Mouse (Mus musculus): ENCODE results near the gene Duxbl1. TPM values are rescaled to one million over a fixed set of nuclear protein-coding genes. Genes with fewer than 3 reads are reported as not detected.
"Not testable (repeated sequence)": the region's sequence is repeated elsewhere in the genome, so short reads cannot be mapped to it uniquely, and the experiment has no call there.

Duxbl1 gene
- polyA plus RNA-seq, 1 experiment from 2014 or later = 1.2 TPM

GRCm38 (mm10) chr14:26034364-26034763 lies 56.0 kb downstream of the Duxbl1 start:
- H3K9me3 ChIP-seq (replicated peaks); H3K27ac ChIP-seq (ENCODE audit: poor library complexity, severe bottlenecking); H3K4me2 ChIP-seq; ATAC-seq (ENCODE audit: insufficient number of reproducible peaks, low FRiP score); H3K4me1 ChIP-seq (replicated peaks); H3K27me3 ChIP-seq (replicated peaks); H3K9ac ChIP-seq; H3K36me3 ChIP-seq; H3K4me3 ChIP-seq: not testable (repeated sequence)
- no CpG with 5 or more reads among the region's 3 CpGs for WGBS

- H3K4me3 ChIP-seq; H3K36me3 ChIP-seq; H3K4me1 ChIP-seq (replicated peaks); ATAC-seq (ENCODE audit: insufficient number of reproducible peaks, low FRiP score); H3K9me3 ChIP-seq (replicated peaks); H3K27ac ChIP-seq (ENCODE audit: poor library complexity, severe bottlenecking); H3K4me2 ChIP-seq; H3K9ac ChIP-seq; H3K27me3 ChIP-seq (replicated peaks): not testable (repeated sequence)
- no CpG with 5 or more reads among the region's 6 CpGs for WGBS
These were observed 57.1 kb downstream of the Duxbl1 start for GRCm38 (mm10) chr14:26035439-26035838.

Other genes starting within 250 kb of the Duxbl1 start
- 30.4 and 31.9 TPM in 2 replicates for gene Zcchc24, start 209.5 kb upstream of the Duxbl1 start, polyA plus RNA-seq (2016; fragmentation: Nextera tagmentation; extraction: Ambion mirVana)
- gene Anxa11, start 136.4 kb upstream of the Duxbl1 start, polyA plus RNA-seq (2016; fragmentation: Nextera tagmentation; extraction: Ambion mirVana) = 23.5 and 24.1 TPM in 2 replicates
- gene Plac9a, start 75.5 kb upstream of the Duxbl1 start, polyA plus RNA-seq (2016; fragmentation: Nextera tagmentation; extraction: Ambion mirVana) = not detected in 2 replicates
- 0.81 and 2.2 TPM in 2 replicates for gene Tmem254a, start 50.9 kb upstream of the Duxbl1 start, polyA plus RNA-seq (2016; fragmentation: Nextera tagmentation; extraction: Ambion mirVana)
- gene Cphx1, start 40.3 kb upstream of the Duxbl1 start, polyA plus RNA-seq (2016; fragmentation: Nextera tagmentation; extraction: Ambion mirVana) = not detected in 2 replicates
- 1.4 and 2.2 TPM in 2 replicates for gene Gm9780, start 64.1 kb downstream of the Duxbl1 start, polyA plus RNA-seq (2016; fragmentation: Nextera tagmentation; extraction: Ambion mirVana)
- gene Tmem254c, start 88.8 kb downstream of the Duxbl1 start, polyA plus RNA-seq (2016; fragmentation: Nextera tagmentation; extraction: Ambion mirVana) = 25.0 and 29.2 TPM in 2 replicates
- gene Cphx2, start 102.9 kb downstream of the Duxbl1 start, polyA plus RNA-seq (2016; fragmentation: Nextera tagmentation; extraction: Ambion mirVana) = not detected in 2 replicates
- not detected in 2 replicates for gene Cphx3, start 103.7 kb downstream of the Duxbl1 start, polyA plus RNA-seq (2016; fragmentation: Nextera tagmentation; extraction: Ambion mirVana)
- 0.57 and 1.1 TPM in 2 replicates for gene Duxbl2, start 139.8 kb downstream of the Duxbl1 start, polyA plus RNA-seq (2016; fragmentation: Nextera tagmentation; extraction: Ambion mirVana)
- gene Plac9b, start 203.9 kb downstream of the Duxbl1 start, polyA plus RNA-seq (2016; fragmentation: Nextera tagmentation; extraction: Ambion mirVana) = 3.7 and 4.6 TPM in 2 replicates
- 20.5 and 23.7 TPM in 2 replicates for gene Tmem254b, start 228.5 kb downstream of the Duxbl1 start, polyA plus RNA-seq (2016; fragmentation: Nextera tagmentation; extraction: Ambion mirVana)

Data from heart, embryonic 12.5 days (tissue).